Comparison of ENCODE assay signal across 12 mouse cellular contexts in genomic region chr8:127076511-127076910, GRCm38 (mm10). TPM values are rescaled to one million over a fixed set of nuclear protein-coding genes. Genes with fewer than 3 reads are reported as not detected.
DNase-seq lines count a peak whose midpoint lies in the region; ATAC-seq lines count a peak whose summit lies in the region.
"Had no signal": no experiment of that assay in that cellular context is flagged by ENCODE, and none has a peak within 500 bp of the region (broad histone marks: within the 10 kb centered on the region; RNA-seq: fewer than 3 reads in every experiment).

No protein-coding gene starts in this region.

- WGBS in lung, embryonic 16.5 days, result 69% methylated on average over 7 of the region's 7 CpGs

- peaks cover 52% of the 10 kb centered on the region for H3K4me1 ChIP-seq in lung, embryonic 16.5 days (replicated peaks; ENCODE audit: control insufficient read depth, insufficient read depth, low read length)

- no peak overlapping the region for H3K9ac ChIP-seq in lung, embryonic 16.5 days (ENCODE audit: low read length)
- H3K9ac ChIP-seq: limb, embryonic 13.5 days had no signal

- peak; percentile 36 to 57 for DNase-seq in urinary bladder, postnatal 36 days (ENCODE audit: low spot score in 2 of 2)
- DNase-seq in urinary bladder, postnatal 25 days (ENCODE audit: low spot score), result no peak
- DNase-seq in kidney, postnatal 36 days, result peak; percentile 85 to 87
- DNase-seq in cerebellum, adult 11 months, result no peak
- no peak for DNase-seq in heart, adult 9 months (ENCODE audit: low spot score in 2 of 2)
- DNase-seq in right cerebral cortex, postnatal 4 days, result no peak
- DNase-seq in gastrocnemius, adult 18-20 months (ENCODE audit: low spot score), result no peak
- DNase-seq: cerebellum, adult 9-11 months; spleen, adult 18-20 months had no signal

- no peaks in the 10 kb centered on the region for H3K9me3 ChIP-seq in lung, embryonic 16.5 days (ENCODE audit: control insufficient read depth, low read length)
- H3K9me3 ChIP-seq: limb, embryonic 13.5 days had no signal

- no peak overlapping the region for H3K4me2 ChIP-seq in lung, embryonic 16.5 days (ENCODE audit: low read depth, low read length)
- H3K4me2 ChIP-seq: heart, embryonic 11.5 days; limb, embryonic 13.5 days had no signal

- ATAC-seq in lung, embryonic 16.5 days (ENCODE audit: low read depth), result peak; percentile 63

- H3K36me3 ChIP-seq in lung, embryonic 16.5 days (ENCODE audit: control insufficient read depth, insufficient read depth, low read length), result no peaks in the 10 kb centered on the region

- no peaks in the 10 kb centered on the region for H3K27me3 ChIP-seq in lung, embryonic 16.5 days (ENCODE audit: control insufficient read depth, insufficient read depth, low read depth, low read length)
- H3K27me3 ChIP-seq: limb, embryonic 13.5 days had no signal

- no peak overlapping the region for H3K27ac ChIP-seq in lung, embryonic 16.5 days (ENCODE audit: low read length)
- H3K27ac ChIP-seq: limb, embryonic 13.5 days had no signal

- H3K4me3 ChIP-seq in lung, embryonic 16.5 days (ENCODE audit: low read length), result no peak overlapping the region
- H3K4me3 ChIP-seq: limb, embryonic 13.5 days had no signal

RNA-seq across cellular contexts. Expression of gene Pard3, which starts 12.8 kb away (rescaled TPM):
- 19.0 and 19.4 TPM in 2 replicates for polyA plus RNA-seq in lung, embryonic 16.5 days (2015; fragmentation: Nextera tagmentation; extraction: Ambion mirVana)
- 10 to 100 TPM; 27.7 to 28.5 TPM for total RNA-seq in gastrocnemius, adult 18-20 months (2021)

Comparison
In these comparisons a context has a peak if more than half of its experiments do, and no peak if none do; other contexts are left out.
1. DNase-seq: peak in urinary bladder, postnatal 36 days (2 of 2) and kidney, postnatal 36 days (2 of 2); none in urinary bladder, postnatal 25 days (single experiment), cerebellum, adult 11 months (single experiment), heart, adult 9 months (0 of 2), right cerebral cortex, postnatal 4 days (single experiment) and gastrocnemius, adult 18-20 months (single experiment).